Mouse (Mus musculus) thymus, adult 2 months (tissue): ENCODE measurements around the gene Gm20388. TPM values are rescaled to one million over a fixed set of nuclear protein-coding genes. Genes with fewer than 3 reads are reported as not detected.

Experiments used
- DNase-seq: peaks from one replicate; pipeline ENCODE4 v3.0.0; 2021
- H3K27ac ChIP-seq: fragments of 200-500 bp; 2 replicates; pipeline ENCODE4 v1.5.1; 2012; ENCODE audit warnings: low read length, control low read depth; ENCODE audit not compliant: control insufficient read depth, insufficient read depth
- H3K27me3 ChIP-seq: fragments of 200-500 bp; 2 replicates; pipeline ENCODE4 v1.6.1; 2012; ENCODE audit warnings: mild to moderate bottlenecking, low read length, moderate library complexity, mixed read lengths; ENCODE audit not compliant: control insufficient read depth, insufficient read depth
- H3K36me3 ChIP-seq: fragments of 200-500 bp; 2 replicates; pipeline ENCODE4 v1.6.1; 2012; ENCODE audit warnings: mild to moderate bottlenecking, low read length, moderate library complexity; ENCODE audit not compliant: control insufficient read depth, insufficient read depth
- H3K4me1 ChIP-seq: fragments of 200-500 bp; replicated peaks from 2 replicates; pipeline ENCODE4 v1.6.1; 2012; ENCODE audit warnings: low read length; ENCODE audit not compliant: control insufficient read depth, insufficient read depth
- H3K4me3 ChIP-seq: fragments of 200-500 bp; 2 replicates; pipeline ENCODE4 v1.5.1; 2012; ENCODE audit warnings: mild to moderate bottlenecking, low read length, control low read depth, moderate library complexity; ENCODE audit not compliant: control insufficient read depth, insufficient read depth
- CTCF ChIP-seq: fragments of 200-500 bp; IDR thresholded peaks from 2 replicates; pipeline ENCODE4 v1.5.1; 2012; ENCODE audit warnings: mild to moderate bottlenecking, control low read depth, low read length, moderate library complexity, borderline replicate concordance; ENCODE audit not compliant: control insufficient read depth, poor library complexity, insufficient read depth; ENCODE audit errors: extremely low read depth
- POLR2A ChIP-seq: fragments of 200-500 bp; IDR thresholded peaks from 2 replicates; pipeline ENCODE4 v1.6.1; 2012; ENCODE audit warnings: mild to moderate bottlenecking, low read length, control low read depth, moderate library complexity; ENCODE audit not compliant: control insufficient read depth, poor library complexity, insufficient read depth; ENCODE audit errors: extremely low read depth
- WGBS: fragments of 180-500 bp; shearing (Covaris S2); methylation state at CpG from one replicate; pipeline ENCODE4 v1.1.7; 2018; 5-methylcytosine and 5-hydroxymethylcytosine counted together
- polyA plus RNA-seq: library from polyadenylated mRNA; depleted of rRNA; stranded (reverse); fragments of >200 nt; gene quantifications from 2 replicates; pipeline ENCODE4 v1.2.3, GENCODE M21; 2012

Gene Gm20388
- polyA plus RNA-seq, 1 experiment: 103 TPM

DNA sequence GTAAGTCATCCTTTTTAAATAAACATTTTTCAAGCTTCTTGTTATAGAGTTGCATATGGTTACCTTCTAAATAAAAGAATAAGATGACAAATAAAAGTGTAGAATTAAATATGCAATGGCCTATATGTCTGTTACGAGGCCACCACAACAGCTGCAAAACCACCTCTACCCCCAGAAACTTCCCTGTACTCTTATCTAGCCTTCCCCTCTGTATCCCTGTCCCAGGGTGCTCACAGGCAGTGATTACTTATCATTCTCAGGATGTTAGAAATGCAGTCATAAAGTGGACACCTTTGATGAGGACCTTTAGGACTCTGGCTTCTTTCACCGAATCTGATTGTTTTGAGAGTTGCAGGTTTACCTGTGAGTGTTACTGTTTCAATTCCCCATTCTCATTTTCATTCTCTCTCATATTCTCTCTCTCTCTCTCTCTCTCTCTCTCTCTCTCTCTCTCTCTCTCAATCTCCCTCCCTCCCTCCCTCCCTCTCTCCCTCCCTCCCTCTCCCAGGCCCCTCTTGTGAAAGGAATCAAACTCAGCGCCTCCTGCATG, 1932.6 kb downstream of the Gm20388 start:
- Histone ChIP-seq H3K36me3 (no peaks in the 10 kb centered on the region), H3K4me3 (no peak overlapping the region), H3K27me3 (no peaks in the 10 kb centered on the region), H3K4me1 (no peaks in the 10 kb centered on the region), H3K27ac (no peak overlapping the region)
- DNase-seq: no peak
- WGBS: 76% methylated on average over 3 of the region's 3 CpGs
- no peak for TF ChIP-seq POLR2A

DNA sequence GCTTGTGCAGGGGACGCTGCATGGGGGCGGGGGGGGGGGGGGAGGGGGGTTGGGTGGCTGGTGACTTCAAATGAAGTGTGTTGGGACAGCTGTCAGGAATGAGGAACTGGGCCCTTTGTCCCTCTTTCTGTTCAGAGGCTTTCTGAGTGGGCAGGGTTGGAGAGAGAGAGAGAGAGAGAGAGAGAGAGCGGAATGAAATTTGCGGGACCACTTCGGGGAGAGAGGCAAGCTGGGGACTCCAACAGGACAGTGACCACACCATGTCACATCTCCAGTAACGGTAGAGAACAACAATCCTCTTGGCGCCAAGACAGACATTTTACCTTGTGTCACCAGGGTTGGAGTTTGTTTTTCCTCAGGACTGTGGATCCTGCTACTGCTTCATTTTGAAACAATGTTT, 1934.1 kb downstream of the Gm20388 start:
- Histone ChIP-seq H3K4me3 (no peak overlapping the region), H3K27me3 (no peaks in the 10 kb centered on the region), H3K4me1 (no peaks in the 10 kb centered on the region), H3K36me3 (no peaks in the 10 kb centered on the region), H3K27ac (no peak overlapping the region)
- WGBS: 54% methylated on average over 7 of the region's 7 CpGs
- DNase-seq: no peak
- no peak for TF ChIP-seq POLR2A
- TF ChIP-seq CTCF: no peak

DNA sequence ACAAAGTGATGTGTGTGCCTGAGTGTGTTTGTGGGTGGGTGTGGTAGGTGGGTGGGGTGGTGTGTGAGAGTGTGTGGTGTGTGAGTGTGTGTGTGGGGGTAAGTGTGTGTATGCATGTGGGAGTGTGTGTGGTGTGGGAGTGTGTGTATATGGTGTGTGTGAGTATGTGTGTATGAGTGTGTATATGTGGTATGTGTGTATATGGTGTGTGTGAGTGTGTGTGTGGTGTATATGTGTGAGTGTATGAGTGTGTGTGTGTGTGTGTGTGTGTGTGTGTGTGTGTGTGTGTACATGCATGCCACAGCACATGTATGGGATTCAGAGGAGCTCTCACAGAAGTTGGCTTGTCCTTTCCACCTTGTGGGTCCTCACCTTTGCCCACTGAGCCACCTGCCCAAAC, 1936.2 kb downstream of the Gm20388 start:
- H3K27ac ChIP-seq: no peak overlapping the region
- no peaks in the 10 kb centered on the region for H3K36me3 ChIP-seq
- DNase-seq: no peak
- no peaks in the 10 kb centered on the region for H3K27me3 ChIP-seq
- no peak overlapping the region for H3K4me3 ChIP-seq
- H3K4me1 ChIP-seq: peaks cover 15% of the 10 kb centered on the region
- no peak for TF ChIP-seq POLR2A
- no peak for TF ChIP-seq CTCF

DNA sequence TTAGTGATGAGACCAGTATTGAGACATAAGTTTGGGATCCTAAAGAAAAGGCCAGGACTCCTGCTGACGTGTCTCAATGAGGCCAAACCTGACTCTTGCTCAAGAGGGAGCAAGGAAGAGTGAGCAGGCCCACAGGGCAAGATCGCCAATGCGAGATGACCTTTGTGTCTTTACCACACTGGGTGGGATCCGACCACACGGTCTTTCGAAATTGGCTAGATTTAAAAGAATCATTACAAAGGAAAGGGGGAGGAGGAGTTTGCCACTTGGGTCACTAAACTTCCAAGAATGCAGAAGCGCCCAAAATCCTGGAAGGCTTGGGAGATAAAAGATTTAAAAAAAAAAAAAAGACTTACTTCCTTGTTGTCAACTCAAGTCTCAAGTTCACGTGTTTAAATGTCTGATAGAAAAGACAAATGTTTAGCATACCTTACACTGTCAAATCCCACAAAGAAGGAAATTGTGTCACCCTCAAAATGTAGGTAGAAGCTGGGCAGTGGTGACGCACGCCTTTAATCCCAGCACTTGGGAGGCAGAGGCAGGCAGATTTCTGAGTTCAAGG, 1936.7 kb downstream of the Gm20388 start:
- WGBS: 88% methylated on average over 10 of the region's 10 CpGs
- no peak overlapping the region for H3K4me3 ChIP-seq
- no peak overlapping the region for H3K27ac ChIP-seq
- H3K27me3 ChIP-seq: no peaks in the 10 kb centered on the region
- no peak for DNase-seq
- TF ChIP-seq POLR2A: no peak
- TF ChIP-seq CTCF: no peak
- H3K4me1 ChIP-seq: peaks cover 16% of the 10 kb centered on the region
- H3K36me3 ChIP-seq: no peaks in the 10 kb centered on the region

DNA sequence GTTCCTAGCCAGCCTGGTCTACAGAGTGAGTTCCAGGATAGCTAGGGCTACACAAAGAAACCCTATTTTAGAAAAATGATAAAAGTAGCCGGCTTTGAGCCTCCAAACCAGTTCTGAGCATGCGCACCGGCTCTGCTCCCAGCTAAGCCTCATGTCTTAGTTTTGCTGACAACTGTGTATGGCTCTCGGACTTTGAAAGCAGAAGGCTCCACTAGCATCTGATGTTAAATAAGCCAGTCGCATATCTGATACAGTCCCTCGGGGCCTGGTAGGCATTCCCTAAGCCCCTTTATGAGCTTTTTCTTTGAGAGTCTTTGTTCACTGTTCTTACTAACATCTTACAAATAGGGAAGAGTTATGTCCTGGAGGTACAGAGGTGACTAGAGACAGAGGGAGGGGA, 1937.3 kb downstream of the Gm20388 start:
- Histone ChIP-seq H3K4me3 (no peak overlapping the region), H3K36me3 (no peaks in the 10 kb centered on the region), H3K27ac (no peak overlapping the region), H3K27me3 (no peaks in the 10 kb centered on the region), H3K4me1 (peaks cover 16% of the 10 kb centered on the region)
- WGBS: 88% methylated on average over 6 of the region's 6 CpGs
- DNase-seq: no peak
- no peak for TF ChIP-seq POLR2A
- TF ChIP-seq CTCF: no peak

DNA sequence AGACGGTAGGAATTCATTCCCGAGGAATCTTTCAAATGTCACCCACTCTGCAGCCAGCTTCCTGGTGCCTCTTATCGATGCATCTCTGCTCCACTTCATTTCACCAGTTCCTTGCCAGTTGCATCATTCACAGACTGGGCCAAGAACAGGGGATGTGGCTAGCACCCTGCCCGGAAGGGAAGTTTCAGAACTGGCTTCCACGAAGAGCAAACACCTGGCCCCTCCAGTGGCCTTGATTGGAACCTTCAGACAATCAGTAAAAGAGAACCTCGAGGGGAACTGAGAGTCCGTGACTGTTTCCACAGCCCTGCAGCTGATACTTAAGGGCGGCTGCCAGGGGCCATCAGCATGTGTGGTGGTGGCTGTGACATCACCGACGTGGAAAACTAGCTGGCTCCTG, 1937.9 kb downstream of the Gm20388 start:
- Histone ChIP-seq H3K4me1 (peaks cover 16% of the 10 kb centered on the region), H3K27me3 (no peaks in the 10 kb centered on the region), H3K27ac (no peak overlapping the region), H3K36me3 (no peaks in the 10 kb centered on the region), H3K4me3 (no peak overlapping the region)
- TF ChIP-seq CTCF (no peak), POLR2A (no peak)
- 20% methylated on average over 10 of the region's 10 CpGs for WGBS
- DNase-seq: no peak

DNA sequence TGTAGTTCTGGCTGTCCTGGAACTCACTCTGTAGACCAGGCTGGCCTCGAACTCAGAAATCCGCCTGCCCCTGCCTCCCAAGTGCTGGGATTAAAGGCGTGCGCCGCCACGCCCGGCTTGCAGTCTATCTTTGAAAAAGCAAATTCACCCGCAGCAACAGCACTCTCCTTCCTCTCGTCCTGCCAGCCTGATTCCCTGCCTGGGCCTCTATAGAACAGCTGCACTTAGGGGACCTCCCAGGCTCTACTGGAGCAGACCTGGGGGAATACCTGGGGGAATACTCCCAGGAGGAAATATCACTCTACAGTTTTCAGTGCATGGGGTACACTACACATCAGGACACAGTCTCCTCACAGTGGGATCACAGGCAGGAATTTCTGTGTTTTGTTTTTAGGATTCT, 1938.7 kb downstream of the Gm20388 start:
- Histone ChIP-seq H3K4me3 (no peak overlapping the region), H3K27me3 (no peaks in the 10 kb centered on the region), H3K27ac (no peak overlapping the region), H3K36me3 (no peaks in the 10 kb centered on the region), H3K4me1 (peaks cover 16% of the 10 kb centered on the region)
- no peak for DNase-seq
- TF ChIP-seq POLR2A (no peak), CTCF (no peak)
- 83% methylated on average over 9 of the region's 9 CpGs for WGBS
